15 mouse cellular contexts compared by ENCODE assay signal in the genomic region with DNA sequence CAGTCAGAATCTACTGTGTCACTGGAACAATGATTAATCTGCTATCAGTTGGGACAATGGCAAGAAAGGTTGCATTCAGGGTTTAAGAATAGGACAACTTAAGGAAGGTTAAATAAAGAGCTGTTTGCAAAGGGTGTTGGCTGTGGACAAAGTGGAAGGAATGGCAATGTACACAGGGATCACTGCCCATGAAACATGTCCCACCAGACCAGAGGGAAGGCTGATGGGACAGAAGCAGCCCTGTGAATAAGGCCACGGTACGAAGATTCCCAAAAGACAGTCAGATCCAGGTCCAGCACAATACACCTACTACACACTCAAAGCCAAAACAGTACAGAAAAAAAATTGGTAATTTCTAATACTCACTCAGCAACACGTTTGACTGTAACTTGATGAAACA. TPM values are rescaled to one million over a fixed set of nuclear protein-coding genes. Genes with fewer than 3 reads are reported as not detected.
DNase-seq lines count a peak whose midpoint lies in the region; ATAC-seq and TF ChIP-seq lines count a peak whose summit lies in the region.
"Had no signal": no experiment of that assay in that cellular context is flagged by ENCODE, and none has a peak within 500 bp of the region (broad histone marks: within the 10 kb centered on the region; RNA-seq: fewer than 3 reads in every experiment).

No protein-coding gene starts in this region.

- H3K79me2 ChIP-seq in heart, adult 2 months (replicated peaks; ENCODE audit: control insufficient read depth, insufficient read depth, low read length): no peaks in the 10 kb centered on the region

- TF ChIP-seq EP300 in heart, adult 2 months (IDR thresholded peaks at IDR 0.05; ENCODE audit: insufficient read depth, low read depth, low read length): no peak

- no peak for TF ChIP-seq CTCF in heart, adult 2 months (IDR thresholded peaks at IDR 0.05)

- ATAC-seq in kidney, embryonic 15.5 days (replicated peaks; ENCODE audit: low FRiP score): no peak
- ATAC-seq in kidney, embryonic 14.5 days (ENCODE audit: low FRiP score, low TSS enrichment): no peak
- ATAC-seq in megakaryocyte, adult 5-6 weeks (ENCODE audit: poor library complexity, severe bottlenecking): no peak

- H3K9me3 ChIP-seq in kidney, embryonic 15.5 days (replicated peaks): no peaks in the 10 kb centered on the region
- no peaks in the 10 kb centered on the region for H3K9me3 ChIP-seq in kidney, embryonic 14.5 days (ENCODE audit: control insufficient read depth, low read length)
- no peaks in the 10 kb centered on the region for H3K9me3 ChIP-seq in megakaryocyte, embryonic 14.5 days
- H3K9me3 ChIP-seq: forebrain, embryonic 15.5 days; hindbrain, embryonic 15.5 days; limb, embryonic 10.5 days; midbrain, embryonic 15.5 days; neural tube, embryonic 12.5 days had no signal

- intact Hi-C loops in heart, adult 2 months (cut with DNase I): no loop called here

- no peak overlapping the region for H3K9ac ChIP-seq in heart, adult 2 months (ENCODE audit: low read depth, low read length)
- H3K9ac ChIP-seq in kidney, embryonic 15.5 days: no peak overlapping the region
- H3K9ac ChIP-seq in kidney, embryonic 14.5 days (ENCODE audit: low read depth, low read length): no peak overlapping the region
- H3K9ac ChIP-seq: forebrain, embryonic 15.5 days; hindbrain, embryonic 15.5 days; midbrain, embryonic 15.5 days; neural tube, embryonic 12.5 days had no signal

- H3K27ac ChIP-seq in heart, adult 2 months: no peak overlapping the region
- H3K27ac ChIP-seq in kidney, embryonic 15.5 days: 0 out of 2 replicates have a peak overlapping the region, but pooled peaks have one; percentile 51
- H3K27ac ChIP-seq in kidney, embryonic 14.5 days (ENCODE audit: low read depth, low read length): no peak overlapping the region
- H3K27ac ChIP-seq: forebrain, embryonic 15.5 days; hindbrain, embryonic 15.5 days; limb, embryonic 10.5 days; midbrain, embryonic 15.5 days; neural tube, embryonic 12.5 days had no signal

- WGBS in heart, adult 2 months: 71% methylated on average over 3 of the region's 3 CpGs
- WGBS in kidney, embryonic 15.5 days: 78% methylated on average over 3 of the region's 3 CpGs
- 82% methylated on average over 3 of the region's 3 CpGs for WGBS in kidney, embryonic 14.5 days

- H3K27me3 ChIP-seq in heart, adult 2 months (ENCODE audit: control insufficient read depth, insufficient read depth, low read length): no peaks in the 10 kb centered on the region
- H3K27me3 ChIP-seq in kidney, embryonic 15.5 days: no peaks in the 10 kb centered on the region
- no peaks in the 10 kb centered on the region for H3K27me3 ChIP-seq in kidney, embryonic 14.5 days (ENCODE audit: control insufficient read depth, insufficient read depth, low read length)
- H3K27me3 ChIP-seq in megakaryocyte, embryonic 14.5 days (replicated peaks): no peaks in the 10 kb centered on the region
- H3K27me3 ChIP-seq: forebrain, embryonic 15.5 days; hindbrain, embryonic 15.5 days; midbrain, embryonic 15.5 days; neural tube, embryonic 12.5 days had no signal

- H3K4me1 ChIP-seq in heart, adult 2 months (ENCODE audit: control insufficient read depth, insufficient read depth, low read length): peaks cover 2% of the 10 kb centered on the region
- H3K4me1 ChIP-seq in kidney, embryonic 15.5 days: peaks cover 8% of the 10 kb centered on the region
- H3K4me1 ChIP-seq in kidney, embryonic 14.5 days (ENCODE audit: control insufficient read depth, insufficient read depth, low read length): 0 out of 2 replicates have a peak, but pooled peaks cover 7% of the 10 kb centered on the region
- H3K4me1 ChIP-seq in megakaryocyte, embryonic 14.5 days: peaks cover 30% of the 10 kb centered on the region
- H3K4me1 ChIP-seq: forebrain, embryonic 15.5 days; hindbrain, embryonic 15.5 days; midbrain, embryonic 15.5 days; neural tube, embryonic 12.5 days had no signal

- H3K4me3 ChIP-seq in heart, adult 2 months: no peak overlapping the region
- no peak overlapping the region for H3K4me3 ChIP-seq in kidney, embryonic 15.5 days (replicated peaks)
- no peak overlapping the region for H3K4me3 ChIP-seq in kidney, embryonic 14.5 days (ENCODE audit: low read length)
- H3K4me3 ChIP-seq in megakaryocyte, embryonic 14.5 days (replicated peaks): peak overlapping the region; percentile 42
- H3K4me3 ChIP-seq: forebrain, embryonic 15.5 days; hindbrain, embryonic 15.5 days; limb, embryonic 10.5 days; midbrain, embryonic 15.5 days; neural tube, embryonic 12.5 days had no signal

- TF ChIP-seq POLR2A in heart, adult 2 months (IDR thresholded peaks at IDR 0.05; ENCODE audit: insufficient read depth, low read depth, low read length): no peak

- no peak overlapping the region for H3K4me2 ChIP-seq in kidney, embryonic 15.5 days
- no peak overlapping the region for H3K4me2 ChIP-seq in kidney, embryonic 14.5 days (replicated peaks; ENCODE audit: low read depth, low read length)
- H3K4me2 ChIP-seq: forebrain, embryonic 15.5 days; hindbrain, embryonic 15.5 days; midbrain, embryonic 15.5 days; neural tube, embryonic 12.5 days had no signal

- H3K36me3 ChIP-seq in heart, adult 2 months (ENCODE audit: control insufficient read depth, insufficient read depth, low read length): no peaks in the 10 kb centered on the region
- no peaks in the 10 kb centered on the region for H3K36me3 ChIP-seq in kidney, embryonic 15.5 days
- H3K36me3 ChIP-seq in kidney, embryonic 14.5 days (ENCODE audit: control insufficient read depth, insufficient read depth, low read length): no peaks in the 10 kb centered on the region
- H3K36me3 ChIP-seq in megakaryocyte, embryonic 14.5 days (replicated peaks; ENCODE audit: low read length): no peaks in the 10 kb centered on the region
- H3K36me3 ChIP-seq: forebrain, embryonic 15.5 days; hindbrain, embryonic 15.5 days; limb, embryonic 10.5 days; midbrain, embryonic 15.5 days; neural tube, embryonic 12.5 days had no signal

- DNase-seq in heart, adult 11 months: peak; percentile 51
- DNase-seq in heart, adult 2 months: no peak
- no peak for DNase-seq in adrenal gland, adult (ENCODE audit: inconsistent age in 2 of 2, low spot score in 1 of 2)
- no peak for DNase-seq in natural killer cell, adult 2 months (ENCODE audit: low spot score in 2 of 2)
- DNase-seq: cerebellum, postnatal 10 days; layer of hippocampus, postnatal 36 days had no signal

RNA-seq across cellular contexts. Expression of gene Nabp1, which starts 30.3 kb away (rescaled TPM):
- 10 to 100 TPM; 31.0 to 40.4 TPM for total RNA-seq in heart, adult 2 months (2021)
- 27.0 and 30.1 TPM in 2 replicates for polyA plus RNA-seq in heart, adult 2 months (2012; rRNA removed)
- polyA plus RNA-seq in kidney, embryonic 15.5 days (2015; fragmentation: Nextera tagmentation; extraction: Ambion mirVana): 21.1 TPM in 2 replicates
- polyA plus RNA-seq in kidney, embryonic 14.5 days (2014; fragmentation: Nextera tagmentation; extraction: Ambion mirVana): 10.6 and 14.5 TPM in 2 replicates
- 1.8 and 4.4 TPM in 2 replicates for polyA plus RNA-seq in megakaryocyte, embryonic 14.5 days (2012; ENCODE audit: insufficient read depth, low replicate concordance)
- total RNA-seq in megakaryocyte, adult 5-6 weeks (2015): 95.3 and 107 TPM in 2 replicates
- total RNA-seq in megakaryocyte, adult 5-6 weeks (2017): 277 and 321 TPM in 2 replicates
